Mouse (Mus musculus) myocyte (in vitro differentiated cells): ENCODE measurements at regions not wholly inside any gene's neighbourhood (a gene's known extent, or its start where the extent isn't known, plus 50 kb on each side); places are given as distances from the start of the nearest gene placed in this dataset.

Experiments
- CEBPB ChIP-seq: IDR thresholded peaks from 2 replicates; pipeline ENCODE4 v1.6.1; 2011; ENCODE audit warnings: mild to moderate bottlenecking, moderate library complexity; ENCODE audit not compliant: poor library complexity, insufficient read depth, severe bottlenecking
- E2F4 ChIP-seq: IDR thresholded peaks from one replicate; pipeline ENCODE4 v1.6.1; 2011; ENCODE audit warnings: mild to moderate bottlenecking, control low read depth, moderate library complexity; ENCODE audit not compliant: insufficient read depth
- MAX ChIP-seq: IDR thresholded peaks from one replicate; pipeline ENCODE4 v1.6.1; 2011; ENCODE audit warnings: low read depth, mild to moderate bottlenecking, control low read depth
- MYOD1 ChIP-seq, 3 experiments: IDR thresholded peaks; one replicate each; pipeline ENCODE4 v1.6.1; 2011; ENCODE audit warnings: control low read depth in 2 of 3, low read depth in 2 of 3, mild to moderate bottlenecking in 2 of 3, moderate library complexity in 1 of 3; ENCODE audit not compliant: insufficient read length in 2 of 3, control insufficient read depth in 1 of 3
- MYOG ChIP-seq, 3 experiments: IDR thresholded peaks; one replicate each; pipeline ENCODE4 v1.6.1; 2011; ENCODE audit warnings: control low read depth in 2 of 3, low read depth in 2 of 3, mild to moderate bottlenecking in 2 of 3; ENCODE audit not compliant: insufficient read length in 2 of 3, control insufficient read depth in 1 of 3, insufficient read depth in 1 of 3
- POLR2A ChIP-seq: IDR thresholded peaks from one replicate; pipeline ENCODE4 v1.6.1; 2011; ENCODE audit warnings: low read depth, mild to moderate bottlenecking, control low read depth, moderate library complexity; ENCODE audit not compliant: insufficient read length
- POLR2AphosphoS2 ChIP-seq: IDR thresholded peaks from one replicate; pipeline ENCODE4 v1.6.1; 2011; ENCODE audit warnings: low read depth, control low read depth; ENCODE audit not compliant: insufficient read length
- REST ChIP-seq: IDR thresholded peaks from one replicate; pipeline ENCODE4 v1.6.1; 2011; ENCODE audit warnings: mild to moderate bottlenecking, control low read depth, moderate library complexity; ENCODE audit not compliant: insufficient read depth, insufficient read length
- SRF ChIP-seq: IDR thresholded peaks from one replicate; pipeline ENCODE4 v1.6.1; 2011; ENCODE audit warnings: low read depth; ENCODE audit not compliant: control insufficient read depth, insufficient read length
- TCF12 ChIP-seq: IDR thresholded peaks from one replicate; pipeline ENCODE4 v1.6.1; 2011; ENCODE audit warnings: mild to moderate bottlenecking, control low read depth; ENCODE audit not compliant: poor library complexity, insufficient read depth, severe bottlenecking
- TCF3 ChIP-seq: IDR thresholded peaks from one replicate; pipeline ENCODE4 v1.6.1; 2011; ENCODE audit warnings: low read depth, control low read depth; ENCODE audit not compliant: insufficient read length
- USF1 ChIP-seq: IDR thresholded peaks from one replicate; pipeline ENCODE4 v1.6.1; 2011; ENCODE audit warnings: low read depth, mild to moderate bottlenecking, control low read depth, moderate library complexity

DNA sequence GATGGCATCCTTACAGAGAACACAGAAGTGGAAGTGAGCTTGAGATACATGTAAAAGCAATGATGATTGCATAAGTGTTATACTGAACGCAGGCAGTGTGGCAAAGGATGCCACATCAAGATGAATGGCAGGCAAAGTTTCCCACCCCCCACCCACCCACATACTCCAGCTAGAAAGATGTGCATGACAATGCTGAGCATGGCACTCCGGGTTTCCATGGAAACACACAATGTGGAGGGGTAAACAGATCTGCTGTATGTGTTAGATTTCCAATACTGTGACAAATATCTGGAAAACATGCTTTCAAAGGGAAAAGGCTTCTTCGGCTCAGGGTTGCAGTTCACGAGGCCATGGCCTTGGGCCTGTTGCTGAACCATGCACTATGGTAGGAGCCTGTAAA, 86.5 kb upstream of the Kdm8 start:
- TF ChIP-seq POLR2A (no peak), USF1 (no peak), CEBPB (no peak), E2F4 (no peak), TCF3 (no peak), TCF12 (no peak), POLR2AphosphoS2 (no peak), MYOD1 (IDR thresholded peaks at IDR 0.05; ENCODE audit: control insufficient read depth in 1 of 3, insufficient read length in 2 of 3, low read depth in 2 of 3) (no peak), MAX (no peak), MYOG (IDR thresholded peaks at IDR 0.05; ENCODE audit: control insufficient read depth in 1 of 3, insufficient read depth in 1 of 3, insufficient read length in 2 of 3, low read depth in 2 of 3) (no peak), REST (no peak), SRF (no peak)
